Mouse (Mus musculus) small intestine, adult 2 months (tissue): ENCODE results near the gene Syt3. TPM values are rescaled to one million over a fixed set of nuclear protein-coding genes. Genes with fewer than 3 reads are reported as not detected.
A peak's percentile ranks its signal among the peaks of the same experiment; 100 is the strongest.

Experiments
- H3K27ac ChIP-seq: fragments of 200-500 bp; 2 replicates; pipeline ENCODE4 v1.5.1; 2012; ENCODE audit warnings: low read depth, low read length, control low read depth, inconsistent platforms; ENCODE audit not compliant: insufficient read depth
- H3K27me3 ChIP-seq: fragments of 200-500 bp; 2 replicates; pipeline ENCODE4 v1.6.1; 2012; ENCODE audit warnings: mild to moderate bottlenecking, moderate library complexity, low read length, inconsistent platforms; ENCODE audit not compliant: control insufficient read depth, insufficient read depth
- H3K36me3 ChIP-seq: fragments of 200-500 bp; 2 replicates; pipeline ENCODE4 v1.6.1; 2012; ENCODE audit warnings: mild to moderate bottlenecking, low read length, control low read depth, inconsistent platforms; ENCODE audit not compliant: control insufficient read depth, insufficient read depth
- H3K4me1 ChIP-seq: fragments of 200-500 bp; 2 replicates; pipeline ENCODE4 v1.6.1; 2012; ENCODE audit warnings: low read length, inconsistent platforms, mixed read lengths; ENCODE audit not compliant: control insufficient read depth, insufficient read depth, insufficient read length
- H3K4me3 ChIP-seq: fragments of 200-500 bp; 2 replicates; pipeline ENCODE4 v1.5.1; 2012; ENCODE audit warnings: low read depth, mild to moderate bottlenecking, control low read depth, inconsistent platforms, low read length, moderate library complexity
- CTCF ChIP-seq: fragments of 200-500 bp; IDR thresholded peaks from 2 replicates; pipeline ENCODE4 v1.5.1; 2012; ENCODE audit warnings: low read depth, mild to moderate bottlenecking, control low read depth, inconsistent platforms, low read length, moderate library complexity, mixed read lengths; ENCODE audit not compliant: insufficient replicate concordance, insufficient read length; ENCODE audit errors: extremely low read depth
- POLR2A ChIP-seq: fragments of 200-500 bp; IDR thresholded peaks from 2 replicates; pipeline ENCODE4 v1.6.1; 2012; ENCODE audit warnings: low read depth, mild to moderate bottlenecking, control low read depth, inconsistent platforms, low read length, moderate library complexity
- WGBS: fragments of 180-500 bp; shearing (Covaris S2); methylation state at CpG from one replicate; pipeline ENCODE4 v1.1.7; 2018; 5-methylcytosine and 5-hydroxymethylcytosine counted together
- polyA plus RNA-seq: library from polyadenylated mRNA; depleted of rRNA; stranded (reverse); fragments of >200 nt; gene quantifications from 2 replicates; pipeline ENCODE4 v1.2.3, GENCODE M21; 2012

Gene Syt3
- polyA plus RNA-seq, 1 experiment = 1.1 TPM

GRCm38 (mm10) chr7:44351881-44352749 is 31.8 kb upstream of the Syt3 start:
- 9% methylated on average over 71 of the region's 71 CpGs for WGBS
- no peak overlapping the region for H3K27ac ChIP-seq
- H3K4me3 ChIP-seq = no peak overlapping the region
- peaks cover 3% of the 10 kb centered on the region; the same call in 1 of the 2 replicates for H3K4me1 ChIP-seq
- TF ChIP-seq CTCF (no peak), POLR2A (no peak)
- H3K27me3 ChIP-seq = peaks cover 53% of the 10 kb centered on the region
- H3K36me3 ChIP-seq = no peaks in the 10 kb centered on the region

- Histone ChIP-seq H3K4me3 (no peak overlapping the region), H3K4me1 (peaks cover 3% of the 10 kb centered on the region; the same call in 1 of the 2 replicates), H3K27ac (no peak overlapping the region), H3K36me3 (no peaks in the 10 kb centered on the region), H3K27me3 (peaks cover 57% of the 10 kb centered on the region)
- 6% methylated on average over 65 of the region's 71 CpGs for WGBS
- TF ChIP-seq POLR2A (no peak), CTCF (no peak)
Observed at GRCm38 (mm10) chr7:44352750-44353600, 30.9 kb upstream of the Syt3 start.

- Histone ChIP-seq H3K4me1 (peaks cover 3% of the 10 kb centered on the region; the same call in 1 of the 2 replicates), H3K27me3 (peaks cover 61% of the 10 kb centered on the region), H3K4me3 (no peak overlapping the region), H3K36me3 (no peaks in the 10 kb centered on the region), H3K27ac (no peak overlapping the region)
- WGBS = 2% methylated on average over 35 of the region's 35 CpGs
- TF ChIP-seq CTCF (no peak), POLR2A (no peak)
Observed at GRCm38 (mm10) chr7:44353601-44354340, 30.1 kb upstream of the Syt3 start.

- Histone ChIP-seq H3K27ac (no peak overlapping the region), H3K36me3 (no peaks in the 10 kb centered on the region), H3K4me1 (peaks cover 8% of the 10 kb centered on the region), H3K27me3 (peaks cover 67% of the 10 kb centered on the region), H3K4me3 (no peak overlapping the region)
- 68% methylated on average over 6 of the region's 6 CpGs for WGBS
- TF ChIP-seq CTCF (no peak), POLR2A (no peak)
Observed at GRCm38 (mm10) chr7:44355411-44355810, 28.5 kb upstream of the Syt3 start.

GRCm38 (mm10) chr7:44356590-44357481 is 27.1 kb upstream of the Syt3 start:
- Histone ChIP-seq H3K4me3 (peak overlapping the region; percentile 8; the same call in 1 of the 2 replicates), H3K27ac (no peak overlapping the region), H3K36me3 (no peaks in the 10 kb centered on the region), H3K4me1 (peaks cover 13% of the 10 kb centered on the region), H3K27me3 (peaks cover 55% of the 10 kb centered on the region)
- 4% methylated on average over 35 of the region's 35 CpGs for WGBS
- no peak for TF ChIP-seq CTCF
- no peak for TF ChIP-seq POLR2A

GRCm38 (mm10) chr7:44357531-44357930 is 26.4 kb upstream of the Syt3 start:
- Histone ChIP-seq H3K36me3 (no peaks in the 10 kb centered on the region), H3K27ac (no peak overlapping the region), H3K27me3 (peaks cover 48% of the 10 kb centered on the region), H3K4me3 (no peak overlapping the region), H3K4me1 (peaks cover 13% of the 10 kb centered on the region)
- TF ChIP-seq CTCF (no peak), POLR2A (no peak)
- WGBS = 15% methylated on average over 10 of the region's 10 CpGs
